Mouse (Mus musculus): ENCODE measurements around the gene Dlg2.

The Dlg2 gene

GRCm38 (mm10) chr7:90476313-90477245, at the start of gene Dlg2:
Gene Dlg2 (plus strand): TSS chr7:90476672.
- DNase-seq (ENCODE audit: low spot score in 2 of 2), result peak in 1 of 2 experiments; percentile 58

GRCm38 (mm10) chr7:90427006-90427405, 49.5 kb upstream of the Dlg2 start:
- no peak for DNase-seq (ENCODE audit: low spot score in 2 of 2)

- DNase-seq (ENCODE audit: low spot score in 2 of 2), result no peak
Observed at GRCm38 (mm10) chr7:90432221-90432620, 44.3 kb upstream of the Dlg2 start.

- no peak for DNase-seq (ENCODE audit: low spot score in 2 of 2)
Observed at GRCm38 (mm10) chr7:90440044-90440443, 36.4 kb upstream of the Dlg2 start.

GRCm38 (mm10) chr7:90442070-90442469, 34.4 kb upstream of the Dlg2 start:
- no peak for DNase-seq (ENCODE audit: low spot score in 2 of 2)

GRCm38 (mm10) chr7:90442518-90443080, 33.9 kb upstream of the Dlg2 start, which contains the start of gene Crebzf:
Gene Crebzf (plus strand): TSS chr7:90442729.
- peak; percentile 89 to 96 for DNase-seq (ENCODE audit: low spot score in 2 of 2)

GRCm38 (mm10) chr7:90443101-90444091, 33.1 kb upstream of the Dlg2 start:
- DNase-seq (ENCODE audit: low spot score in 2 of 2), result peak in 1 of 2 experiments; percentile 52

- no peak for DNase-seq (ENCODE audit: low spot score in 2 of 2)
Observed at GRCm38 (mm10) chr7:90444206-90444605, 32.3 kb upstream of the Dlg2 start.

- DNase-seq (ENCODE audit: low spot score in 2 of 2), result no peak
Observed at GRCm38 (mm10) chr7:90456149-90456844, 20.2 kb upstream of the Dlg2 start.

- peak; percentile 62 to 84 for DNase-seq (ENCODE audit: low spot score in 2 of 2)
Observed at GRCm38 (mm10) chr7:90456845-90457468, 19.5 kb upstream of the Dlg2 start, which contains the start of gene Tmem126a. Gene Tmem126a (minus strand): TSS chr7:90457229.

GRCm38 (mm10) chr7:90457517-90457916, 19.0 kb upstream of the Dlg2 start:
- no peak for DNase-seq (ENCODE audit: low spot score in 2 of 2)

GRCm38 (mm10) chr7:90460330-90460729, 16.1 kb upstream of the Dlg2 start:
- no peak for DNase-seq (ENCODE audit: low spot score in 2 of 2)

- no peak for DNase-seq (ENCODE audit: low spot score in 2 of 2)
Observed at GRCm38 (mm10) chr7:90460930-90461329, 15.5 kb upstream of the Dlg2 start.

GRCm38 (mm10) chr7:90461441-90461840, 15.0 kb upstream of the Dlg2 start:
- no peak for DNase-seq (ENCODE audit: low spot score in 2 of 2)

GRCm38 (mm10) chr7:90473511-90473910, 3.0 kb upstream of the Dlg2 start:
- no peak for DNase-seq (ENCODE audit: low spot score in 2 of 2)

GRCm38 (mm10) chr7:90475793-90476312, 619 bp upstream of the Dlg2 start, which contains the start of gene Tmem126b:
Gene Tmem126b (minus strand): TSS chr7:90476001.
- DNase-seq (ENCODE audit: low spot score in 2 of 2), result peak; percentile 99

- DNase-seq (ENCODE audit: low spot score in 2 of 2), result no peak
Observed at GRCm38 (mm10) chr7:90482607-90483006, 6.1 kb downstream of the Dlg2 start.

- DNase-seq (ENCODE audit: low spot score in 2 of 2), result no peak
Observed at GRCm38 (mm10) chr7:90508124-90508523, 31.7 kb downstream of the Dlg2 start.

GRCm38 (mm10) chr7:90512293-90512692, 35.8 kb downstream of the Dlg2 start:
- DNase-seq (ENCODE audit: low spot score in 2 of 2), result peak in 1 of 2 experiments; percentile 29

Data from left cerebral cortex, adult 9 months (tissue).